Comparison of ENCODE assay signal across 8 mouse cellular contexts in the genomic region with DNA sequence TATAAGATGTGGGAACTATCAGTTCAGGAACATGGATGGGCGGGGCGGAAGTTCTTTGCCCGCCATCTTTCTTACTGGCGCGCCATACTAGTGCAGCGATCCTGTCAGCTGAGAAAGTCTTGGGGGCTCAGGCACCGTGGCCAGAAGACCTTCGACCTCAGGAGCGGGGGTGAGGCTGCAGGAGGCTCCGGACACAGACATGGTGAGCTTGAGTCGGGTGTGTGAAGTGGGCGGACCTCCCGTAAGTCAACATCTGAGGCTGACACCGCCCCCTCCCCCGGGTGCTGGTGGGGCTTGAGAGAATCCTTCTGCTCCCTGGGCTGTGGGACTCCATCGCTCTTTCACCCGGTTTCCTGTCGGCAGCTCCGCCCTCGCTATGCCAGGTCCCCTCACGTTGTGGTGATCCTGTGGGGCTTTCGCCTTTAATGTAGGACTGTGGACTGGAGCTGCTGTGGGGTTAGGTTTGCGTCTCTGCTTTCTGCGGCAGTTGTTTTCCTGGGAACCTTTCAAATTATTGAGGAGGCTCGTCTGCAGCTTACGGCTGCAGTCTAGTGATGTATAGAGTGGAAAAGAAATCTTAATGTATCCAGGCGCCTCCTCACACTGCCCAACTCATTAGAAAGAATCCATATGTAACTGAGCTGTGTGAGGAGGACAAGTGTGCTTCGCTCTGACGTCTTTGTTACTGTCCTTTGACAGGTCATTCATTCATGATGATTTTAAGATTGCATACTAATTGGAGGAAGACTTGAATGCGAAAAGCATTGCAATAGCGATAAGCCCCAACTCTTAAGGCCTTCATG. TPM values are rescaled to one million over a fixed set of nuclear protein-coding genes. Genes with fewer than 3 reads are reported as not detected.
DNase-seq lines count a peak whose midpoint lies in the region; ATAC-seq and TF ChIP-seq lines count a peak whose summit lies in the region.

No protein-coding gene starts in this region.

- peak overlapping the region; percentile 79 for H3K4me3 ChIP-seq in heart, embryonic 13.5 days
- H3K4me3 ChIP-seq in kidney, postnatal 0 days (replicated peaks; ENCODE audit: low read depth, low read length) = peak overlapping the region; percentile 64
- H3K4me3 ChIP-seq in liver, adult 2 months (ENCODE audit: insufficient read depth, low read depth, low read length) = peak overlapping the region; percentile 76

- peak overlapping the region; percentile 87 for H3K9ac ChIP-seq in heart, embryonic 13.5 days
- peak overlapping the region; percentile 69 for H3K9ac ChIP-seq in kidney, postnatal 0 days (ENCODE audit: low read depth, low read length)
- H3K9ac ChIP-seq in liver, adult 2 months (ENCODE audit: low read depth, low read length) = peak overlapping the region; percentile 73

- peak; percentile 53; the same call in 1 of the 2 replicates for ATAC-seq in heart, embryonic 13.5 days (ENCODE audit: extremely low read depth, insufficient number of reproducible peaks, low FRiP score, low TSS enrichment)
- ATAC-seq in kidney, postnatal 0 days (replicated peaks; ENCODE audit: low FRiP score, low read depth) = peak; percentile 88
- peak; percentile 59 for ATAC-seq in monocyte, adult 5-6 weeks (replicated peaks; ENCODE audit: insufficient number of reproducible peaks, low FRiP score, low TSS enrichment, poor library complexity, severe bottlenecking)

- no peak for TF ChIP-seq POLR2A in liver, adult 2 months (IDR thresholded peaks at IDR 0.05; ENCODE audit: extremely low read depth, insufficient read depth, low read length)

- H3K4me1 ChIP-seq in heart, embryonic 13.5 days = peaks cover 13% of the 10 kb centered on the region
- peaks cover 11% of the 10 kb centered on the region for H3K4me1 ChIP-seq in kidney, postnatal 0 days (replicated peaks; ENCODE audit: insufficient read depth, low read length)
- no peaks in the 10 kb centered on the region; the same call in 1 of the 2 replicates for H3K4me1 ChIP-seq in liver, adult 2 months (ENCODE audit: control insufficient read depth, insufficient read depth, low read length)

- H3K27ac ChIP-seq in heart, embryonic 13.5 days (replicated peaks) = peak overlapping the region; percentile 90
- peak overlapping the region; percentile 97 for H3K27ac ChIP-seq in kidney, postnatal 0 days
- H3K27ac ChIP-seq in liver, adult 2 months (replicated peaks; ENCODE audit: insufficient read depth, low read depth, low read length) = peak overlapping the region; percentile 35

- no peaks in the 10 kb centered on the region for H3K36me3 ChIP-seq in heart, embryonic 13.5 days
- H3K36me3 ChIP-seq in kidney, postnatal 0 days (ENCODE audit: insufficient read depth, low read length) = no peaks in the 10 kb centered on the region
- no peaks in the 10 kb centered on the region for H3K36me3 ChIP-seq in liver, adult 2 months (ENCODE audit: control insufficient read depth, insufficient read depth, low read length)

- peaks cover 8% of the 10 kb centered on the region; the same call in 1 of the 2 replicates for H3K79me2 ChIP-seq in liver, adult 2 months (ENCODE audit: control insufficient read depth, insufficient read depth, low read length)

- H3K9me3 ChIP-seq in heart, embryonic 13.5 days = no peaks in the 10 kb centered on the region
- H3K9me3 ChIP-seq in kidney, postnatal 0 days (replicated peaks; ENCODE audit: low read length) = no peaks in the 10 kb centered on the region

- no peaks in the 10 kb centered on the region for H3K27me3 ChIP-seq in heart, embryonic 13.5 days (replicated peaks)
- H3K27me3 ChIP-seq in kidney, postnatal 0 days (ENCODE audit: insufficient read depth, low read length) = no peaks in the 10 kb centered on the region
- H3K27me3 ChIP-seq in liver, adult 2 months (ENCODE audit: control insufficient read depth, insufficient read depth, low read length) = no peaks in the 10 kb centered on the region

- DNase-seq in CD8-positive naive resting alpha-beta T cell, adult 2 months (ENCODE audit: low read depth in 2 of 2, low spot score in 2 of 2) = peak; percentile 26 to 52
- peak; percentile 34 for DNase-seq in c-Kit-negative CD71-positive TER-119-positive erythroid progenitor cells, embryonic 14.5 days (ENCODE audit: low read depth, low spot score)
- peak; percentile 51 for DNase-seq in fibroblast of lung, adult 2 months (ENCODE audit: low read depth)
- DNase-seq in kidney, postnatal 0 days (ENCODE audit: low spot score) = peak; percentile 93
- DNase-seq in liver, adult 2 months (ENCODE audit: extremely low read depth, low read depth, low spot score) = peak; percentile 74
- DNase-seq in spleen, postnatal 4 days (ENCODE audit: low spot score in 2 of 2) = peak; percentile 53 to 77

- WGBS in heart, embryonic 13.5 days = 2% methylated on average over 31 of the region's 31 CpGs
- 2% methylated on average over 31 of the region's 31 CpGs for WGBS in kidney, postnatal 0 days
- WGBS in liver, adult 2 months = 2% methylated on average over 31 of the region's 31 CpGs

- peak overlapping the region; percentile 75 for H3K4me2 ChIP-seq in heart, embryonic 13.5 days
- H3K4me2 ChIP-seq in kidney, postnatal 0 days (ENCODE audit: low read length) = peak overlapping the region; percentile 69

- TF ChIP-seq CTCF in kidney, postnatal 0 days (IDR thresholded peaks at IDR 0.05; ENCODE audit: low read depth) = no peak
- no peak for TF ChIP-seq CTCF in liver, adult 2 months (IDR thresholded peaks at IDR 0.05; ENCODE audit: low read depth, low read length)

RNA-seq across cellular contexts. Expression of a gene that starts 3.5 kb away (rescaled TPM):
- 4.6 and 4.9 TPM in 2 replicates for polyA plus RNA-seq in heart, embryonic 13.5 days (2015; fragmentation: Nextera tagmentation; extraction: Ambion mirVana)
- polyA plus RNA-seq in kidney, postnatal 0 days (2015; fragmentation: Nextera tagmentation; extraction: Ambion mirVana) = 5.6 and 6.3 TPM in 2 replicates
- 3.9 and 5.1 TPM in 2 replicates for total RNA-seq in liver, adult 2 months (2014; rRNA removed)
- polyA plus RNA-seq in liver, adult 2 months (2012; rRNA removed) = 0.65 and 0.91 TPM in 2 replicates
- 3.7 to 8.6 TPM (median 5.7 TPM) in 3 replicates for total RNA-seq in monocyte, adult 5-6 weeks (2017)

RNA-seq across cellular contexts. Expression of a gene that starts 24.7 kb away (rescaled TPM):
- not detected in 2 replicates for polyA plus RNA-seq in heart, embryonic 13.5 days (2015; fragmentation: Nextera tagmentation; extraction: Ambion mirVana)
- not detected in 2 replicates for polyA plus RNA-seq in kidney, postnatal 0 days (2015; fragmentation: Nextera tagmentation; extraction: Ambion mirVana)
- total RNA-seq in liver, adult 2 months (2014; rRNA removed) = not detected in 2 replicates
- polyA plus RNA-seq in liver, adult 2 months (2012; rRNA removed) = not detected in 2 replicates
- not detected in 3 replicates for total RNA-seq in monocyte, adult 5-6 weeks (2017)

RNA-seq across cellular contexts. Expression of a gene that starts 46.9 kb away (rescaled TPM):
- polyA plus RNA-seq in heart, embryonic 13.5 days (2015; fragmentation: Nextera tagmentation; extraction: Ambion mirVana) = 0.10 TPM in 1 of 2 replicates, not detected in the other
- polyA plus RNA-seq in kidney, postnatal 0 days (2015; fragmentation: Nextera tagmentation; extraction: Ambion mirVana) = not detected in 2 replicates
- not detected in 2 replicates for total RNA-seq in liver, adult 2 months (2014; rRNA removed)
- not detected in 2 replicates for polyA plus RNA-seq in liver, adult 2 months (2012; rRNA removed)
- not detected in 3 replicates for total RNA-seq in monocyte, adult 5-6 weeks (2017)

RNA-seq across cellular contexts. Expression of a gene that starts 59.4 kb away (rescaled TPM):
- 5.5 and 6.3 TPM in 2 replicates for polyA plus RNA-seq in heart, embryonic 13.5 days (2015; fragmentation: Nextera tagmentation; extraction: Ambion mirVana)
- polyA plus RNA-seq in kidney, postnatal 0 days (2015; fragmentation: Nextera tagmentation; extraction: Ambion mirVana) = 9.8 and 11.5 TPM in 2 replicates
- total RNA-seq in liver, adult 2 months (2014; rRNA removed) = 3.0 and 3.9 TPM in 2 replicates
- polyA plus RNA-seq in liver, adult 2 months (2012; rRNA removed) = 0.21 and 0.23 TPM in 2 replicates
- total RNA-seq in monocyte, adult 5-6 weeks (2017) = 1.3 to 7.7 TPM (median 3.2 TPM) in 3 replicates

Comparison
In these comparisons a context has a peak if more than half of its experiments do, and no peak if none do; other contexts are left out.
1. Peak in every context shown above with its lines: DNase-seq, ATAC-seq, H3K4me3 ChIP-seq and H3K27ac ChIP-seq.
2. DNase-seq: peak in every context shown above with its lines; median percentile 93 in kidney, postnatal 0 days; 74 in liver, adult 2 months; 65 in spleen, postnatal 4 days; 51 in fibroblast of lung, adult 2 months; 39 in CD8-positive naive resting alpha-beta T cell, adult 2 months; 34 in c-Kit-negative CD71-positive TER-119-positive erythroid progenitor cells, embryonic 14.5 days.
3. H3K27ac ChIP-seq: peak in every context shown above with its lines; median percentile 97 in kidney, postnatal 0 days; 90 in heart, embryonic 13.5 days; 35 in liver, adult 2 months.